Mouse (Mus musculus) naive thymus-derived CD4-positive, alpha-beta T cell, adult 2 months (primary cell): ENCODE results near the gene Rimbp2.
"Not testable (repeated sequence)": the region's sequence is repeated elsewhere in the genome, so short reads cannot be mapped to it uniquely, and the experiment has no call there.

Experiments
- DNase-seq: peaks from one replicate; pipeline ENCODE4 v3.0.0-alpha.2; 2011; ENCODE audit warnings: low read depth

Gene Rimbp2

DNA sequence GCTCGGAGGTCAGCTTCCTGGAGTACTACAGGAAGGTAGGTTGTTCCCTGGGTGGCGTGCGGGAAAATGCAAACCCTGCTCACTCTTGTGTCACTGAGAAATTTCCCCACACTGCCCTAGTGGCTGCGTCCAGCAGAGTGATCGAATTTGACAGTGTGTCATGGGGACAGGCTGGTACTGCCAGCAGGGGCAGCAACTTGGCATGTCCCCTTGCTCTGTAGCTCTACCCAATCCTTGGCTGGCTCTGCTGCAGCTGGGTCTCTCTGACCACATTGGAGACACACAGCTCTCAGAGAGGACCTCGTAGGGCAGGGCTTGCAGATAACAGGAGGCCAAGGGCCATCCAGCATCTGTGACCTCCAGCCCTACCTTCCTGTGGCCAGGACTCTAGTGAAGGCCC, 208.9 kb downstream of the Rimbp2 start:
- DNase-seq, result no peak

- no peak for DNase-seq
Observed at GRCm38 (mm10) chr5:128739838-128740171, 213.5 kb downstream of the Rimbp2 start.

- no peak for DNase-seq
Observed at GRCm38 (mm10) chr5:128739168-128739837, 214.0 kb downstream of the Rimbp2 start.

DNA sequence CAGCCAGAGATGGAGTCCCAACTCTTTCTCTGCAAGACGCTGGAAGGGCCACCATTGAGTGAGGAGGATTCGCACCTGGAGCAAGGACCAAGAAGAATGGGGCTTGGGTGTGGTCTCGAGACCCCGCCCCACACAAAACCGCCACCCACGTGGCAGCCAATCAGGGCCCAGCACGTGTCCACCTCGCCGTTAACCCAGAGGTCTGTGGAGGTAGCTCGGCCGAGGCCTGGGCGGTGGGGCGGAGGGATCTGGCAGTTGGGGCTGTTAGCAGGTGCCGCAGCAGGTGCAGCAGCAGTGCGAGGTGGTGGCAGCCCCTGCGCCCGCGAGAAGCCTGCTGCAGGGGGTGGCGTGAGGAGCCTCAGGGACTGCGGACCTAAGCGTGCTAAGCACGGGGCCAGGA, 217.4 kb downstream of the Rimbp2 start:
- DNase-seq, result no peak

DNA sequence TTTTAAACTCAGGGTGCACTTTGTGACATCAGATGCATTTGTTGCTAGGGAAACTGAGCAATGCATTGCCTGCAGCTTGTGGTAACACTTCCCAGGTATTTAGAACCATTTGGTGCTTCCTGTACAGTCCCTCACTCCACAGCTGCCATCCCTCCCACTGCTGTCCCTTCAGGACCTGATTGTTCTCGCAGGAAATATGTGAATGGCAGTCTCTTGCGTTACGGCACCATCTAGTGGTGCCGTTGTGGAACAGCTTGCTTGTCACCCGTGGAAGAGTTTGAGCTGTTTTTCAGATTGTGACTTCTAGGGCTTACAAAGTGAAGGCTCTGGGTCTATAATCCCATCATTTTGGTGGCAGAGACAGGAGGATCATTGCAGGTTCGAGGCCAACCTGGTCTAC, 219.3 kb downstream of the Rimbp2 start:
- DNase-seq, result peak; percentile 18

GRCm38 (mm10) chr5:128732416-128733014, 220.8 kb downstream of the Rimbp2 start:
- no peak for DNase-seq

DNA sequence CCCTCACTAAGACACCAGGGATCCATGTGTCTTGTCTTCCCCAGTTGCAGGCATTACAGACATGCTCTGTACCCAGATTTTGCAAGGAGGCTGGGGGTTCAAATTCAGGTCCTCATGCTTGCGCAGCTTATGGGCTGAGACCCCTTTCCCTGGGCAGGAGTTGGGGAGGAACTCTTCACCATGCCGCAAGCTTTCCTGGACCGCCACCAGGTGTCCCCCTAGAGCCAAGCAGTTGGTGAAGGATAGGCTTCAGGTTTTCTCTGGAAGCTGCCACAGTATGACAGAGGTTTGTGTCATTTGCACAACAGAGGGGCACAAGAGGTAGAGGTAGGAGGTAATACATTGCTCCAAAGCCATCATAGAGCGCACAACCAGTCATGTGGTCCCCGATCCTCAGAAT, 222.7 kb downstream of the Rimbp2 start:
- no peak for DNase-seq

DNA sequence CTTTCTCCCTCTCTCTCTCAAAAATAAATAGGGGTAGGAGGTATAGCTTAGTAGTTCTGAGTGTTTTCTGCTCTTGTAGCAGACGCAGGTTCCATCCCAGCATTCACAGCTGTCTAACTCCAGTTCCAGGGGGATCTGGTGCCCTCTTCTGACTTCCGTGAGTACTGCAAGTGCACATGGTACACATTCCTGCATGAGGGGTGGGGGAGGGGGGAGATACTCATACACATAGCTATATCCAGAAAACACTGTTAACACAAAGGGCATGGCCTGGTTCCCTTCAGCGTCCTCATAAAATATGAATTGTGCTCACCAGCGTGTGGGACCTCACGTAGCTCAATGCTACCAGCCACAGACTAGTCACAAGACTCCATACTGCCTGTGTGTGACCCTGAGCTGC, 223.9 kb downstream of the Rimbp2 start:
- no peak for DNase-seq

DNA sequence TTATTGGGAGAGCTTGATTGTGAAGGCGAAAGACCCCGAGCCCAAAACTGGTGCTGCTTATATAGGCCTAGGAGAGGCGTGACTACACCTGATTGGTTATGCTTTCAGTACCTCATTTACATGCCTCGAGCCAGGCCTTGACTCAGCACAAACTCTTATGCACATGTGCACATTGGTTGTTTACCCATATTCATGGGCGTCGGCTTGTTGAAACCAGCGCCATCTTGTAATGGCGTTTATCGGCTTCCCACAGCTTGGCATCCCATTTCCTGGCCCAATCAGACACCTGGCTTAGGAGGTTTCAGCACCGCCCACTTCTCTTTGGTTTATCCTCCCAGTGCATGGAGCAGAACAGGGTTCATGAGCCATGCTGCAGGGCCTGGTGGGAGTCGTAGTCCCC, 232.8 kb downstream of the Rimbp2 start:
- not testable (repeated sequence) for DNase-seq

- DNase-seq, result no peak
Observed at GRCm38 (mm10) chr5:128715171-128715570, 238.1 kb downstream of the Rimbp2 start.

DNA sequence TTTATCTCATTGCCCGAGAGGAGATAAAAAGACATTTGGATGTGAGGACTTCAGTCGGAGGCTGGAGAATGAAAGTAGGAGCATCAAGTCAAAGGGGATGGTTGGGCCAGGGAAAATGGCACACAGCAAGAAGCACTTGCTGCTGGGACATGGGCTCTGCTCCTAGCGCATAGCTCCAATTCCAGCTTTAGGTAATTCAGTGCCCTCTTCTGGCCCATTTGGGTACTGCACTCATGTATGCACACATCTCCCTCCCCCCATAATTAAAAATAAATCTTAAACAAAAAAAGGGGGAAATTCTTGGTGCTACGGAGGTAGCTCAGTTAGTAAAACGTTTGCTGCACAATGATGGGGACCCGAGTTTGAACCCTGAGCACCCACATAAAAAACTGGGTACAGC, 241.4 kb downstream of the Rimbp2 start:
- DNase-seq, result no peak

- DNase-seq, result no peak
Observed at GRCm38 (mm10) chr5:128710596-128710995, 242.7 kb downstream of the Rimbp2 start.

DNA sequence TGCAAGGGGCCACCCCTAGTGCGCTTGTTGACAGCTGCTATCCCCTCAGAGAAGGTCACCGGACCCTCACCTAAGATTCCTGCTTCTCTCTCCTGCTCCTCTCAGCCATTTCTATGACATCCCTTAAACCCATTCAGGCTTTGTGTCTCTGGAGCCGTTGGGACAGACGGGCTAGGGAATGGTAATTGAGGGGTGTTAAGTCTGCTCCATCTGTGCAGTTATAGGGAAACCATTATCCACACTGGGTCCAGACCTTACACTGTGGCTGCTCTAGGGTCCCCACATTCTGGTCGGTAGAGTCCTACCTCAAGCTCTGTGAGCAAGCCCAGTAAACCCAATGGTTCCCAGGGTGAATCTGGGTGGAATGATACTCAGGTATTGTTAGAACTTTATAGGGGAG, 244.4 kb downstream of the Rimbp2 start:
- no peak for DNase-seq
